ENCODE assay signal across 23 mouse cellular contexts in the genomic region with DNA sequence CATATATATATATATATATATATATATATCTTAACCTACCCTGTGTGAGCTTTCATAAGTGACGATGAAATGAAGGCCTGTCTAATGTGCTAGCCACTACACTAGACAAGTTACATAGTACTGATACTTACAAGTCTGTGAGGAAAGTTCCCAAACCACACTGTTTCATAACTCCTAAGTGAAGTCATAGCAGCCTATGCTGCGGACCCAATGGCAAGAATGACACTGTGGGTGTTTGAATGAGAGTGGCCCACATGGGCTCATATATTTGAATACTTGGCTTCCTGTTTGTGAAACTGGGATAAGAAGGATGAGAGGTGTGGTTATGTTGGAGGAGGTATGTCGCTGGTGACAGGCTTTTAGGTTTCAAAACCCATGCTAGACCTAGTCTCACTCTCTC.
"Had no signal": no experiment of that assay in that cellular context is flagged by ENCODE, and none has a peak within 500 bp of the region (broad histone marks: within the 10 kb centered on the region; RNA-seq: fewer than 3 reads in every experiment).

No protein-coding gene starts in this region.

- H3K4me1 ChIP-seq: liver, embryonic 13.5 days; liver, embryonic 15.5 days; neural tube, embryonic 13.5 days; neural tube, embryonic 15.5 days had no signal

- H3K4me2 ChIP-seq: liver, embryonic 13.5 days; liver, embryonic 15.5 days; lung, embryonic 15.5 days; midbrain, embryonic 11.5 days; midbrain, embryonic 13.5 days; neural tube, embryonic 13.5 days; neural tube, embryonic 15.5 days had no signal

- H3K27ac ChIP-seq: liver, embryonic 13.5 days; liver, embryonic 15.5 days; lung, embryonic 15.5 days; macrophage; midbrain, embryonic 13.5 days; neural tube, embryonic 13.5 days; neural tube, embryonic 15.5 days had no signal

- H3K4me3 ChIP-seq: liver, embryonic 13.5 days; liver, embryonic 15.5 days; lung, embryonic 15.5 days; megakaryocyte, embryonic 14.5 days; midbrain, embryonic 13.5 days; myocyte; neural tube, embryonic 13.5 days; neural tube, embryonic 15.5 days had no signal

- H3K27me3 ChIP-seq: liver, embryonic 13.5 days; liver, embryonic 15.5 days; lung, embryonic 15.5 days; megakaryocyte, embryonic 14.5 days; midbrain, embryonic 13.5 days; neural tube, embryonic 13.5 days; neural tube, embryonic 15.5 days had no signal

- H3K36me3 ChIP-seq: liver, embryonic 13.5 days; liver, embryonic 15.5 days; lung, embryonic 15.5 days; midbrain, embryonic 13.5 days; neural tube, embryonic 13.5 days; neural tube, embryonic 15.5 days had no signal

- DNase-seq: liver, embryonic 13.5 days; liver, postnatal 0 days; lung, adult 2 months; lung, postnatal 14 days; retina, postnatal 1 day; right cerebral cortex, adult 18-20 months; right cerebral cortex, postnatal 25 days; right cerebral cortex, postnatal 4 days; spleen, adult 18-20 months; thymus, adult 18-20 months; thymus, postnatal 14 days; thymus, postnatal 36 days had no signal

- ATAC-seq: liver, postnatal 0 days; lung, postnatal 0 days; midbrain, embryonic 13.5 days; midbrain, embryonic 16.5 days had no signal

- H3K9ac ChIP-seq: liver, embryonic 13.5 days; liver, embryonic 15.5 days; liver, postnatal 0 days; lung, embryonic 15.5 days; midbrain, embryonic 13.5 days; neural tube, embryonic 13.5 days; neural tube, embryonic 15.5 days had no signal

- H3K9me3 ChIP-seq: liver, embryonic 13.5 days; liver, embryonic 15.5 days; lung, embryonic 15.5 days; megakaryocyte, embryonic 14.5 days; midbrain, embryonic 13.5 days; neural tube, embryonic 13.5 days; neural tube, embryonic 15.5 days had no signal
